ENCODE assay signal across 26 mouse cellular contexts in the genomic region with DNA sequence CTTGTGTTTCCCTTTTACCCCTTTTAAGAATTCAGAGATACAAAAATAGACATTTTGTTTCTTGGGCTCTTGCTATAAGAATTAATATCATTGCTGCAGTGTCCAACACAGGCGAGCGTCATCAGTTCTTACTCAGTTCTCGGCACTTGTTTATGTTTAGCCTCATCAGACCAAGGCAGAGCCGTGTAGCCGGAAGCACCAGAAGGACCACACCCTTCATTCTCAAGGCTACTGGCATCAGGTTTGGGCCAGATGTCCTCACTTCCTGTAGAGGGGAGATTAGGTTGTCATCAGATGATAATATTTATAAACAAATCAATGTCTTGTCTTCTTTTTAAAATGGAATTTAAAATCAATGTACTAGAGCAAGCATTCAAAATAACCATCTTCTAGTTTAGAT. TPM values are rescaled to one million over a fixed set of nuclear protein-coding genes. Genes with fewer than 3 reads are reported as not detected.
"Had no signal": no experiment of that assay in that cellular context is flagged by ENCODE, and none has a peak within 500 bp of the region (broad histone marks: within the 10 kb centered on the region; RNA-seq: fewer than 3 reads in every experiment).

No protein-coding gene starts in this region.

- H3K4me1 ChIP-seq: stomach, embryonic 15.5 days had no signal

- ATAC-seq: intestine, embryonic 16.5 days; liver, postnatal 0 days; midbrain, embryonic 15.5 days had no signal

- H3K27ac ChIP-seq: kidney, postnatal 0 days; layer of hippocampus, adult 2 months; left cerebral cortex, adult 2 months; limb, embryonic 12.5 days; limb, embryonic 15.5 days; liver, embryonic 14.5 days; macrophage; midbrain, embryonic 12.5 days; midbrain, embryonic 15.5 days; neural tube, embryonic 12.5 days; neural tube, embryonic 15.5 days; stomach, embryonic 15.5 days had no signal

- H3K27me3 ChIP-seq: limb, embryonic 12.5 days; limb, embryonic 15.5 days; midbrain, embryonic 12.5 days; midbrain, embryonic 15.5 days; neural tube, embryonic 12.5 days; neural tube, embryonic 15.5 days; stomach, embryonic 15.5 days had no signal

- H3K4me2 ChIP-seq: limb, embryonic 12.5 days; limb, embryonic 15.5 days; liver, embryonic 11.5 days; midbrain, embryonic 12.5 days; midbrain, embryonic 15.5 days; neural tube, embryonic 12.5 days; neural tube, embryonic 15.5 days; stomach, embryonic 15.5 days had no signal

- H3K9ac ChIP-seq: limb, embryonic 12.5 days; limb, embryonic 15.5 days; liver, embryonic 14.5 days; liver, postnatal 0 days; midbrain, embryonic 12.5 days; midbrain, embryonic 15.5 days; neural tube, embryonic 12.5 days; neural tube, embryonic 15.5 days; stomach, embryonic 15.5 days had no signal

- DNase-seq: kidney, adult 2 months; kidney, postnatal 25 days; layer of hippocampus, adult 9-11 months; layer of hippocampus, postnatal 36 days; left cerebral cortex, postnatal 4 days; liver, postnatal 0 days; right cerebral cortex, adult 18-20 months; right cerebral cortex, postnatal 14 days; right cerebral cortex, postnatal 4 days; thymus, postnatal 25 days had no signal

- H3K4me3 ChIP-seq: layer of hippocampus, adult 2 months; left cerebral cortex, adult 2 months; limb, embryonic 12.5 days; limb, embryonic 15.5 days; midbrain, embryonic 12.5 days; midbrain, embryonic 15.5 days; neural tube, embryonic 12.5 days; neural tube, embryonic 15.5 days; stomach, embryonic 15.5 days had no signal

- H3K9me3 ChIP-seq: limb, embryonic 15.5 days; midbrain, embryonic 12.5 days; midbrain, embryonic 15.5 days; neural tube, embryonic 12.5 days; neural tube, embryonic 15.5 days; stomach, embryonic 15.5 days had no signal

- H3K36me3 ChIP-seq: limb, embryonic 12.5 days; limb, embryonic 15.5 days; midbrain, embryonic 12.5 days; midbrain, embryonic 15.5 days; neural tube, embryonic 12.5 days; neural tube, embryonic 15.5 days; stomach, embryonic 15.5 days had no signal

RNA-seq across cellular contexts. Expression of a gene that starts 13.4 kb away (rescaled TPM):
- total RNA-seq: megakaryocyte, adult 5-6 weeks had no signal
- polyA plus RNA-seq: large intestine, adult 2 months; liver, postnatal 0 days; macrophage had no signal
